Mouse (Mus musculus) small intestine, adult 2 months (tissue): ENCODE measurements at regions not wholly inside any gene's neighbourhood (a gene's known extent, or its start where the extent isn't known, plus 50 kb on each side); places are given as distances from the start of the nearest gene placed in this dataset.

ENCODE experiments used
- H3K27ac ChIP-seq: fragments of 200-500 bp; 2 replicates; pipeline ENCODE4 v1.5.1; 2012; ENCODE audit warnings: low read depth, low read length, control low read depth, inconsistent platforms; ENCODE audit not compliant: insufficient read depth
- H3K27me3 ChIP-seq: fragments of 200-500 bp; 2 replicates; pipeline ENCODE4 v1.6.1; 2012; ENCODE audit warnings: mild to moderate bottlenecking, moderate library complexity, low read length, inconsistent platforms; ENCODE audit not compliant: control insufficient read depth, insufficient read depth
- H3K36me3 ChIP-seq: fragments of 200-500 bp; 2 replicates; pipeline ENCODE4 v1.6.1; 2012; ENCODE audit warnings: mild to moderate bottlenecking, low read length, control low read depth, inconsistent platforms; ENCODE audit not compliant: control insufficient read depth, insufficient read depth
- H3K4me1 ChIP-seq: fragments of 200-500 bp; 2 replicates; pipeline ENCODE4 v1.6.1; 2012; ENCODE audit warnings: low read length, inconsistent platforms, mixed read lengths; ENCODE audit not compliant: control insufficient read depth, insufficient read depth, insufficient read length
- H3K4me3 ChIP-seq: fragments of 200-500 bp; 2 replicates; pipeline ENCODE4 v1.5.1; 2012; ENCODE audit warnings: low read depth, mild to moderate bottlenecking, control low read depth, inconsistent platforms, low read length, moderate library complexity
- CTCF ChIP-seq: fragments of 200-500 bp; IDR thresholded peaks from 2 replicates; pipeline ENCODE4 v1.5.1; 2012; ENCODE audit warnings: low read depth, mild to moderate bottlenecking, control low read depth, inconsistent platforms, low read length, moderate library complexity, mixed read lengths; ENCODE audit not compliant: insufficient replicate concordance, insufficient read length; ENCODE audit errors: extremely low read depth
- POLR2A ChIP-seq: fragments of 200-500 bp; IDR thresholded peaks from 2 replicates; pipeline ENCODE4 v1.6.1; 2012; ENCODE audit warnings: low read depth, mild to moderate bottlenecking, control low read depth, inconsistent platforms, low read length, moderate library complexity
- WGBS: fragments of 180-500 bp; shearing (Covaris S2); methylation state at CpG from one replicate; pipeline ENCODE4 v1.1.7; 2018; 5-methylcytosine and 5-hydroxymethylcytosine counted together

GRCm38 (mm10) chr6:100127221-100128143 lies 159.8 kb downstream of the Rybp start:
- WGBS, result 52% methylated on average over 15 of the region's 15 CpGs
- TF ChIP-seq POLR2A (no peak), CTCF (no peak)

GRCm38 (mm10) chr6:100126736-100127135 lies 160.5 kb downstream of the Rybp start:
- H3K4me3 ChIP-seq, result no peak overlapping the region
- H3K27ac ChIP-seq, result no peak overlapping the region
- peaks cover 7% of the 10 kb centered on the region for H3K4me1 ChIP-seq
- TF ChIP-seq POLR2A (no peak), CTCF (no peak)
- WGBS, result 48% methylated on average over 8 of the region's 8 CpGs
- H3K27me3 ChIP-seq, result no peaks in the 10 kb centered on the region
- no peaks in the 10 kb centered on the region for H3K36me3 ChIP-seq

More at GRCm38 (mm10) chr6:100127221-100128143, 159.8 kb downstream of the Rybp start:
- H3K4me3 ChIP-seq, result no peak overlapping the region
- H3K27me3 ChIP-seq, result no peaks in the 10 kb centered on the region
- no peak overlapping the region for H3K27ac ChIP-seq
- H3K4me1 ChIP-seq, result peaks cover 7% of the 10 kb centered on the region
- no peaks in the 10 kb centered on the region for H3K36me3 ChIP-seq

- H3K27ac ChIP-seq, result no peak overlapping the region
- peaks cover 7% of the 10 kb centered on the region for H3K4me1 ChIP-seq
- 77% methylated on average over 3 of the region's 3 CpGs for WGBS
- H3K4me3 ChIP-seq, result no peak overlapping the region
- H3K27me3 ChIP-seq, result no peaks in the 10 kb centered on the region
- TF ChIP-seq CTCF, result no peak
- TF ChIP-seq POLR2A, result no peak
- no peaks in the 10 kb centered on the region for H3K36me3 ChIP-seq
These were observed 161.0 kb downstream of the Rybp start for GRCm38 (mm10) chr6:100126326-100126725.

GRCm38 (mm10) chr6:100121240-100121639 lies 166.0 kb downstream of the Rybp start:
- Histone ChIP-seq H3K27me3 (no peaks in the 10 kb centered on the region), H3K27ac (no peak overlapping the region), H3K4me3 (no peak overlapping the region), H3K4me1 (peaks cover 9% of the 10 kb centered on the region; the same call in 1 of the 2 replicates), H3K36me3 (no peaks in the 10 kb centered on the region)
- TF ChIP-seq CTCF (no peak), POLR2A (no peak)
- WGBS, result 42% methylated on average over 6 of the region's 6 CpGs

- no peak overlapping the region for H3K27ac ChIP-seq
These were observed 167.0 kb downstream of the Rybp start for GRCm38 (mm10) chr6:100120017-100120944.

GRCm38 (mm10) chr6:100117084-100117483 lies 170.2 kb downstream of the Rybp start:
- Histone ChIP-seq H3K4me3 (no peak overlapping the region), H3K36me3 (no peaks in the 10 kb centered on the region), H3K27me3 (no peaks in the 10 kb centered on the region), H3K27ac (no peak overlapping the region), H3K4me1 (peaks cover 9% of the 10 kb centered on the region; the same call in 1 of the 2 replicates)
- TF ChIP-seq CTCF (no peak), POLR2A (no peak)
- WGBS, result 95% methylated on average over 3 of the region's 3 CpGs

More at GRCm38 (mm10) chr6:100120017-100120944, 167.0 kb downstream of the Rybp start:
- TF ChIP-seq CTCF (no peak), POLR2A (no peak)
- WGBS, result 93% methylated on average over 16 of the region's 16 CpGs
- no peaks in the 10 kb centered on the region for H3K36me3 ChIP-seq
- no peak overlapping the region for H3K4me3 ChIP-seq
- H3K4me1 ChIP-seq, result peaks cover 9% of the 10 kb centered on the region; the same call in 1 of the 2 replicates
- no peaks in the 10 kb centered on the region for H3K27me3 ChIP-seq
